Mouse (Mus musculus) CH12.LX (cell line): ENCODE measurements around the gene Med15. TPM values are rescaled to one million over a fixed set of nuclear protein-coding genes. Genes with fewer than 3 reads are reported as not detected.

Source experiments
- DNase-seq: peaks from one replicate; pipeline ENCODE4 v3.0.0-alpha.2; 2013; ENCODE audit errors: extremely low read depth
- H3K27ac ChIP-seq: 2 replicates; pipeline ENCODE4 v1.5.1; 2012; ENCODE audit warnings: low read depth, mild to moderate bottlenecking, control low read depth, moderate library complexity; ENCODE audit not compliant: insufficient read depth
- H3K27me3 ChIP-seq: replicated peaks from 2 replicates; pipeline ENCODE3; 2012; ENCODE audit warnings: inconsistent platforms
- H3K36me3 ChIP-seq, 2 experiments: replicated peaks in 1 of 2; 2 replicates each; pipeline versions ENCODE3 to v1.6.1; 2012; ENCODE audit warnings: inconsistent platforms in 1 of 2, low read length in 1 of 2, mild to moderate bottlenecking in 1 of 2, mixed read lengths in 1 of 2, moderate library complexity in 1 of 2; ENCODE audit not compliant: control insufficient read depth in 1 of 2, insufficient read depth in 1 of 2
- H3K4me1 ChIP-seq, 2 experiments: 2 replicates each; pipeline ENCODE4 v1.6.1; 2012; ENCODE audit warnings: inconsistent platforms in 1 of 2, moderate library complexity in 1 of 2; ENCODE audit not compliant: insufficient read depth in 2 of 2, control insufficient read depth in 1 of 2
- H3K4me2 ChIP-seq: 2 replicates; pipeline ENCODE4 v1.6.1; 2012; ENCODE audit warnings: low read depth, mild to moderate bottlenecking, control low read depth; ENCODE audit not compliant: poor library complexity, insufficient read depth, severe bottlenecking
- H3K4me3 ChIP-seq, 3 experiments: fragments of 150-350 bp in 1 of 3; sonication (generic) in 1 of 3; replicated peaks in 1 of 3; 2 replicates each; pipeline versions ENCODE3 to v1.5.1; 2011 to 2012; ENCODE audit warnings: low read depth in 2 of 3, low read length in 2 of 3, mild to moderate bottlenecking in 2 of 3, moderate library complexity in 2 of 3, control low read depth in 1 of 3, improper control_type of control experiment in 1 of 3, inconsistent platforms in 1 of 3, mixed read lengths in 1 of 3; ENCODE audit not compliant: poor library complexity in 1 of 3
- H3K79me2 ChIP-seq: replicated peaks from 2 replicates; pipeline ENCODE4 v1.6.1; 2012; ENCODE audit warnings: mild to moderate bottlenecking, moderate library complexity; ENCODE audit not compliant: control insufficient read depth, poor library complexity, insufficient read depth, severe bottlenecking; ENCODE audit errors: extremely low read depth
- H3K9ac ChIP-seq: 2 replicates; pipeline ENCODE4 v1.6.1; 2012; ENCODE audit warnings: low read depth, mild to moderate bottlenecking, control low read depth, moderate library complexity; ENCODE audit not compliant: insufficient read depth
- H3K9me3 ChIP-seq: replicated peaks from 2 replicates; pipeline ENCODE3; 2012; ENCODE audit warnings: low read length, inconsistent platforms, mixed read lengths
- BHLHE40 ChIP-seq: IDR thresholded peaks from 2 replicates; pipeline ENCODE4 v1.6.1; 2011; ENCODE audit warnings: mild to moderate bottlenecking, low read depth, low read length, improper control_type of control experiment
- CHD1 ChIP-seq: IDR thresholded peaks from 2 replicates; pipeline ENCODE4 v1.6.1; 2012; ENCODE audit warnings: low read depth, low read length, improper control_type of control experiment, inconsistent platforms
- CTCF ChIP-seq, 2 experiments: IDR thresholded peaks in 1 of 2; conservative IDR thresholded peaks in 1 of 2; 2 replicates each; pipeline ENCODE4 v1.5.1; 2011 to 2012; ENCODE audit warnings: low read depth in 2 of 2, low read length in 2 of 2, improper control_type of control experiment in 1 of 2, inconsistent platforms in 1 of 2, mild to moderate bottlenecking in 1 of 2, moderate library complexity in 1 of 2
- ELF1 ChIP-seq: IDR thresholded peaks from 2 replicates; pipeline ENCODE4 v1.6.1; 2014; ENCODE audit warnings: low read depth, mild to moderate bottlenecking, inconsistent platforms, low read length, improper control_type of control experiment
- ETS1 ChIP-seq: conservative IDR thresholded peaks from 2 replicates; pipeline ENCODE4 v1.6.1; 2012; ENCODE audit warnings: low read depth, mild to moderate bottlenecking, inconsistent platforms, low read length, improper control_type of control experiment, moderate library complexity
- GABPA ChIP-seq: IDR thresholded peaks from 2 replicates; pipeline ENCODE4 v1.6.1; 2012; ENCODE audit warnings: low read depth, low read length, improper control_type of control experiment, inconsistent platforms; ENCODE audit not compliant: insufficient replicate concordance
- HCFC1 ChIP-seq: IDR thresholded peaks from 2 replicates; pipeline ENCODE4 v1.6.1; 2012; ENCODE audit warnings: low read depth, mild to moderate bottlenecking, inconsistent platforms, low read length, improper control_type of control experiment
- IRF4 ChIP-seq: IDR thresholded peaks from 2 replicates; pipeline ENCODE4 v1.6.1; 2014; ENCODE audit warnings: low read depth, mild to moderate bottlenecking, inconsistent platforms, low read length, improper control_type of control experiment
- JUN ChIP-seq: IDR thresholded peaks from 2 replicates; pipeline ENCODE4 v1.6.1; 2011; ENCODE audit warnings: low read depth, mild to moderate bottlenecking, low read length, improper control_type of control experiment, moderate library complexity; ENCODE audit not compliant: insufficient read depth
- JUND ChIP-seq: conservative IDR thresholded peaks from 2 replicates; pipeline ENCODE4 v1.6.1; 2011; ENCODE audit warnings: low read depth, low read length, improper control_type of control experiment
- MAX ChIP-seq: IDR thresholded peaks from 2 replicates; pipeline ENCODE4 v1.6.1; 2011; ENCODE audit warnings: low read length, improper control_type of control experiment
- MAZ ChIP-seq: IDR thresholded peaks from 2 replicates; pipeline ENCODE4 v1.6.1; 2012; ENCODE audit warnings: low read depth, mild to moderate bottlenecking, inconsistent platforms, low read length, improper control_type of control experiment, moderate library complexity
- MEF2A ChIP-seq: IDR thresholded peaks from 2 replicates; pipeline ENCODE4 v1.6.1; 2014; ENCODE audit warnings: low read depth, mild to moderate bottlenecking, inconsistent platforms, low read length, improper control_type of control experiment, borderline replicate concordance
- PAX5 ChIP-seq: IDR thresholded peaks from 2 replicates; pipeline ENCODE4 v1.6.1; 2012; ENCODE audit warnings: low read length, inconsistent platforms, mixed read lengths
- POLR2AphosphoS2 ChIP-seq: IDR thresholded peaks from 2 replicates; pipeline ENCODE4 v1.6.1; 2011; ENCODE audit warnings: low read depth, low read length, improper control_type of control experiment
- RAD21 ChIP-seq: IDR thresholded peaks from 2 replicates; pipeline ENCODE4 v1.6.1; 2011; ENCODE audit warnings: low read depth, mild to moderate bottlenecking, low read length, improper control_type of control experiment, moderate library complexity
- RCOR1 ChIP-seq: conservative IDR thresholded peaks from 2 replicates; pipeline ENCODE4 v1.6.1; 2012; ENCODE audit warnings: low read depth, mild to moderate bottlenecking, inconsistent platforms, low read length, improper control_type of control experiment
- SIN3A ChIP-seq: IDR thresholded peaks from 2 replicates; pipeline ENCODE4 v1.6.1; 2012; ENCODE audit warnings: low read length, improper control_type of control experiment, inconsistent platforms
- TBP ChIP-seq: conservative IDR thresholded peaks from 2 replicates; pipeline ENCODE4 v1.6.1; 2011; ENCODE audit warnings: low read depth, low read length, improper control_type of control experiment
- TCF12 ChIP-seq: IDR thresholded peaks from 2 replicates; pipeline ENCODE4 v1.6.1; 2014; ENCODE audit warnings: low read depth, mild to moderate bottlenecking, inconsistent platforms, low read length, improper control_type of control experiment
- UBTF ChIP-seq: IDR thresholded peaks from 2 replicates; pipeline ENCODE4 v1.6.1; 2012; ENCODE audit warnings: low read depth, mild to moderate bottlenecking, inconsistent platforms, low read length, improper control_type of control experiment, moderate library complexity
- USF1 ChIP-seq: IDR thresholded peaks from 2 replicates; pipeline ENCODE4 v1.6.1; 2014; ENCODE audit warnings: low read depth, mild to moderate bottlenecking, inconsistent platforms, low read length, improper control_type of control experiment
- USF2 ChIP-seq: conservative IDR thresholded peaks from 2 replicates; pipeline ENCODE4 v1.6.1; 2011; ENCODE audit warnings: low read depth, low read length, improper control_type of control experiment
- ZKSCAN1 ChIP-seq: IDR thresholded peaks from 2 replicates; pipeline ENCODE4 v1.6.1; 2012; ENCODE audit warnings: low read depth, inconsistent platforms, low read length, improper control_type of control experiment, borderline replicate concordance
- dilution Hi-C: fragments of 300-500 bp; cut with MboI; formaldehyde crosslinking; loops from 2 replicates; pipeline ENCODE4 v1.14.3; 2020; ENCODE audit warnings: low sequenced_read_pairs; ENCODE audit not compliant: extremely low pct_unique_long_range_greater_than_20kb, extremely low pct_ligation_motif_present
- in situ Hi-C: fragments of 300-500 bp; cut with MboI; formaldehyde crosslinking; loops from 3 replicates; pipeline ENCODE4 v1.14.3; 2019; ENCODE audit warnings: low sequenced_read_pairs, low pct_ligation_motif_present, low pct_unique_long_range_greater_than_20kb, mixed read lengths
- polyA plus RNA-seq: library from polyadenylated mRNA; unstranded; fragments of >175 nt; gene quantifications from 2 replicates; pipeline ENCODE4 v1.2.1, GENCODE M21; 2012; ENCODE audit warnings: low read depth; ENCODE audit not compliant: insufficient read length
- total RNA-seq, 2 experiments: library from RNA; depleted of rRNA; stranded (reverse); fragments of 300-350 nt in 1 of 2; fragments of >200 nt in 1 of 2; gene quantifications; 2 replicates each; pipeline ENCODE4 v1.2.3; 2012 to 2014

The Med15 gene
- total and polyA plus RNA-seq, 3 experiments: 20.1 to 78.1 (median 42.6) TPM

- H3K4me3 ChIP-seq: no peak overlapping the region
- no peaks in the 10 kb centered on the region for H3K9me3 ChIP-seq
- H3K27ac ChIP-seq: no peak overlapping the region
- in situ Hi-C loops: no loop called here
- TF ChIP-seq MAX: no peak
- no peak for TF ChIP-seq UBTF
- no peak for TF ChIP-seq USF2
- TF ChIP-seq USF1: no peak
- TF ChIP-seq ELF1: no peak
- TF ChIP-seq BHLHE40: no peak
- no peak for TF ChIP-seq RAD21
- no peak for TF ChIP-seq SIN3A
- no peak for TF ChIP-seq HCFC1
- TF ChIP-seq ZKSCAN1: no peak
- no peak for TF ChIP-seq MAZ
- TF ChIP-seq CTCF (conservative IDR thresholded peaks at IDR 0.05 in 1 of 2, IDR thresholded peaks at IDR 0.05 in 1 of 2; ENCODE audit: low read depth in 2 of 2, low read length in 2 of 2): no peak
- no peak for TF ChIP-seq JUND
- no peak for TF ChIP-seq ETS1
- TF ChIP-seq TBP: no peak
- peaks cover 0 to 7% of the 10 kb centered on the region in 2 experiments; a peak in 1 of 4 replicates for H3K4me1 ChIP-seq
- no peak overlapping the region for H3K9ac ChIP-seq
- no peaks in the 10 kb centered on the region for H3K27me3 ChIP-seq
- no peak overlapping the region for H3K4me2 ChIP-seq
- dilution Hi-C loops: no loop called here
- peaks cover 47% of the 10 kb centered on the region for H3K79me2 ChIP-seq
- H3K36me3 ChIP-seq: peaks cover 22 to 74% of the 10 kb centered on the region in 2 experiments
- DNase-seq: no peak
Measured at GRCm38 (mm10) chr16:17707541-17707940, 25.1 kb downstream of the Med15 start.

- Histone ChIP-seq H3K9me3 (no peaks in the 10 kb centered on the region), H3K4me3 (no peak overlapping the region), H3K9ac (no peak overlapping the region), H3K27ac (no peak overlapping the region), H3K4me1 (peaks cover 0 to 10% of the 10 kb centered on the region in 2 experiments; a peak in 1 of 4 replicates), H3K79me2 (peaks cover 8% of the 10 kb centered on the region), H3K36me3 (peaks cover 36 to 80% of the 10 kb centered on the region in 2 experiments), H3K4me2 (no peak overlapping the region), H3K27me3 (no peaks in the 10 kb centered on the region)
- no peak for TF ChIP-seq MEF2A
- no peak for TF ChIP-seq GABPA
- no peak for TF ChIP-seq JUN
- no peak for TF ChIP-seq JUND
- TF ChIP-seq CHD1: no peak
- no peak for TF ChIP-seq TCF12
- TF ChIP-seq SIN3A: no peak
- no peak for TF ChIP-seq PAX5
- no peak for TF ChIP-seq HCFC1
- TF ChIP-seq ZKSCAN1: no peak
- no peak for TF ChIP-seq UBTF
- TF ChIP-seq RCOR1: no peak
- no peak for TF ChIP-seq USF2
- TF ChIP-seq IRF4: no peak
- no peak for TF ChIP-seq POLR2AphosphoS2
- no peak for TF ChIP-seq BHLHE40
- DNase-seq: no peak
- dilution Hi-C loops (no loop called here), in situ Hi-C loops (no loop called here)
Measured at GRCm38 (mm10) chr16:17701043-17701405, 31.7 kb downstream of the Med15 start.
